Mouse (Mus musculus) embryonic fibroblast, embryonic 13.5 days (primary cell): ENCODE results near the gene Esyt2. TPM values are rescaled to one million over a fixed set of nuclear protein-coding genes. Genes with fewer than 3 reads are reported as not detected.

Experiments used
- H3K27ac ChIP-seq: 2 replicates; pipeline ENCODE4 v1.5.1; 2012; ENCODE audit warnings: low read length, control low read depth, inconsistent platforms; ENCODE audit not compliant: insufficient read depth
- H3K4me1 ChIP-seq: 2 replicates; pipeline ENCODE4 v1.6.1; 2011; ENCODE audit warnings: low read length; ENCODE audit not compliant: control insufficient read depth, insufficient read depth
- H3K4me3 ChIP-seq: 2 replicates; pipeline ENCODE4 v1.5.1; 2011; ENCODE audit warnings: mild to moderate bottlenecking, control low read depth, low read length; ENCODE audit not compliant: insufficient read depth
- CTCF ChIP-seq: IDR thresholded peaks from 2 replicates; pipeline ENCODE4 v1.5.1; 2011; ENCODE audit warnings: mild to moderate bottlenecking, control low read depth, low read length, moderate library complexity, borderline replicate concordance; ENCODE audit not compliant: insufficient read depth
- POLR2A ChIP-seq: IDR thresholded peaks from 2 replicates; pipeline ENCODE4 v1.6.1; 2011; ENCODE audit warnings: low read depth, mild to moderate bottlenecking, control low read depth, low read length, moderate library complexity
- polyA plus RNA-seq: library from polyadenylated mRNA; stranded (reverse); fragments of >200 nt; gene quantifications from 2 replicates; pipeline ENCODE4 v1.2.4, GENCODE M21; 2011; ENCODE audit warnings: low read depth; ENCODE audit not compliant: missing spikeins, insufficient read length

Esyt2 gene
- polyA plus RNA-seq, 1 experiment, result 221 TPM

DNA sequence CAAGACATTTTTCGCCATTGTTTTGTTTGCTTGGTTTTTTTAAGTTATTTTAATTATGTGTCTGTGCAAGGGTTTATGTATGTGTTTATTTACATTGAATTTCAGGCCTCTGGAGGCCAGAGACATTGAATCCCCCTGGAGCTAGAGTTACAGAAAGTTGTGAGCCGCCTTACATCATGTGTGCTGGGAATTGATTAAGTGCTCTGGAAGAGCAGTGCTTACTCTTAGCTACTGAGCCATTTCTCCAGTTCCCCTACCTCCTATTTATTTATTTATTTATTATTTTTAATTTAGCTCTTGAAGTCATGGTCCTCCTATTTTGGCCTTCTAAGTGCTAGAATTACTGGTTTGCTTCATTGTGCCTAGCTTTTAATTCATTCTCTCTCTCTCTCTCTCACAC, 140.7 kb downstream of the Esyt2 start:
- H3K4me3 ChIP-seq, result no peak overlapping the region
- no peak for TF ChIP-seq CTCF
- H3K27ac ChIP-seq, result no peak overlapping the region
- no peaks in the 10 kb centered on the region for H3K4me1 ChIP-seq

DNA sequence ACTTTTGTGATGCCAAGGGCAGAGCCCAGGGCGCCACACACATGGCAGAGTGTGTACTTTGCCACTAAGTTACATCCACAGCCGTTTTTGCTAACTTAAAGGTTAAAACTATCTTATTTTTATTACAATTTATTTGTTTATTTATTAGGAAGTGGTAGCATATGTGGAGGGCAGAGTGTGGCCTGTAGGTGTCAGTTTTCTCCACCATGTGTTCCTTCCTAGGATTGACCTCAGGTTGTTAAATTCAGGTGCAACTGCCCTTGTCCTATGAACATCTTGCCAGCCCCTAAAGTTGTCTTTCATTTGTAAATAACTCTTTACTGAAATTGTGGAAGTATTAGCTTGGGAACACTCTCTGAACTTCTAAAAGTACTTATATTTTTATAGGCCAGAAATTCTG, 144.4 kb downstream of the Esyt2 start:
- Histone ChIP-seq H3K27ac (no peak overlapping the region), H3K4me1 (no peaks in the 10 kb centered on the region), H3K4me3 (no peak overlapping the region)
- no peak for TF ChIP-seq CTCF
- TF ChIP-seq POLR2A, result no peak

DNA sequence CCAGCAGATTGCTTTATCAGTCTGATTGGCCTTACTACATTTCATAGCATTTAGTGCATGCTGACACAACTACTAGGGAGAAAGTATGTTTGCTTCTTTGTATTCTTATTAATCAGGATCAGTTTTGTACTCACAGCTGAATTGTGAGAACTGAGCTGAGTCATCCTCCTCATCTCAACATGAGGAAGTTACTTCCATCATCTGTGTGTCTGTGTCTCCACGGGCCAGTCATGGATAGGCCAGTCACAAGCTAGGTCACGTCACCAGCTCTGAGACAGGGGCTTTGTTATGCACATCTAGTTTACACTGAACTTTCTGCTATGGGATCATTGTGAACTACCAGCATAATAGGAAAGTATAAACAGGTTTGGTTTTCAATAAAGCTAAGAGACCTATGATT, 152.7 kb downstream of the Esyt2 start:
- H3K4me1 ChIP-seq, result no peaks in the 10 kb centered on the region
- no peak for TF ChIP-seq POLR2A
- no peak for TF ChIP-seq CTCF
- H3K4me3 ChIP-seq, result no peak overlapping the region
- no peak overlapping the region for H3K27ac ChIP-seq

DNA sequence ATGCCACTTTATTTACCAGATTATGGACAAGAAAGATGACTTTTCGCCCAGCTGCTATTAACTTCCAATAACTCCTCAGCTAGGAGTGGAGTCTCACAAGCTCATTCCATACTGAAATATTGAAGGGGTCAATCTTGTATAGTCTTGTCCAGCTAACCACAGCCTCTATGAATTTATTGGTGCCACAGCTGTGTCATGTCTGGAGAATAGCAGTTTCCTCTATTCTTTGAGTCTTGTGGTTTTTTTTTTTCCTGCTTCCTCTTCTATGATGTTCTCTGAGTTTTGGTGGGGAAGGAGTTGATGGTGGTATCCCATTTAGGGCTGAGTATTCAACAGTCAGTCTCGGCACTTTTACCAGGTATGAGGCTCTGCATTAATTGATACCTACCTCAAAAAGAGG, 154.2 kb downstream of the Esyt2 start:
- Histone ChIP-seq H3K4me1 (no peaks in the 10 kb centered on the region), H3K4me3 (no peak overlapping the region)

DNA sequence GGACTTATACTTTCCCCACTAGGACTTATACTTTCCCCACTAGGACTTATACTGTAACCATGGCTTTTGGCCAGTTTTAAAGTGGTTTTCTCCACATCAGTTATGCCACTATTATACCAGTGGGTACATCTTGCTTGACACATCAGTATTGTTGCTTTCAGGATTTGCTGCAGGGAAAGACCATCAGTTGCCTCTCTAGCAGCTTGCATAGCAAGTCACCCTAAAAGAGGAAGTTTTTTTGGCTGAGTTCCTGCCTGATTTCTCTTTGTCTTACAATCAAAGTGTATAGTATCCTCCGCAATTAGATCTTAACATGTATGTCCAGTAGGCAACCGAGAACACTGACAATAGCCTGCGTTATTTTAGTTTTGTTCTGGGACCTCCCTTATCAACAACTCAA, 155.1 kb downstream of the Esyt2 start:
- H3K27ac ChIP-seq, result no peak overlapping the region
- no peaks in the 10 kb centered on the region for H3K4me1 ChIP-seq
- no peak for TF ChIP-seq CTCF
- TF ChIP-seq POLR2A, result no peak
- H3K4me3 ChIP-seq, result no peak overlapping the region

More for the DNA sequence above, 154.2 kb downstream of the Esyt2 start:
- no peak for TF ChIP-seq POLR2A
- no peak for TF ChIP-seq CTCF
- H3K27ac ChIP-seq, result no peak overlapping the region

DNA sequence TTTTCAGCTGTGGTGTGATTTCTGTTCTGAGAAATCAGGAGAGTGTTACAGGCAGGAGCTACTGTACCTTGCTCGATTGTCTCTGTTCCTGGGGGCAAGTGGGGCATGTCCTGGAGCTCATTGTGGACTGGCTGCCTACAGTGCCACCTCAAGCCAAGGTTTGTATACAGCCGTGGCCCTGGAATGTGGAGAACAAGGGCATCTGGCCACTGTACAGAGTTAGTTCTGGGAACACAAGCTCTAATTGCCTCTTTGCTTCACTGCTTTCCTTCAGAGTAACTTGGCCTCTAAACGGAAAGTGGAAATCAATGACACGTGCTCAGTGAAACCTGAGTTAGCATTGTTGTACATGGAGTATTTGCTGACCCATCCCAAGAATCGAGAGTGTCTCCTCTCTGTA, 157.6 kb downstream of the Esyt2 start:
- H3K27ac ChIP-seq, result no peak overlapping the region
- H3K4me3 ChIP-seq, result no peak overlapping the region
- H3K4me1 ChIP-seq, result no peaks in the 10 kb centered on the region
- TF ChIP-seq CTCF (no peak), POLR2A (no peak)

Other genes with a start within 250 kb of the Esyt2 start
- gene Zfp386, start 233.5 kb upstream of the Esyt2 start, polyA plus RNA-seq, result 30.1 and 39.4 TPM in 2 replicates
- gene Vipr2, start 203.5 kb upstream of the Esyt2 start, polyA plus RNA-seq, result 0.43 and 0.51 TPM in 2 replicates
- gene Wdr60, start 18.2 kb upstream of the Esyt2 start, polyA plus RNA-seq, result 12.0 and 13.9 TPM in 2 replicates
- not detected in 2 replicates for gene Gm11027, start 5.8 kb upstream of the Esyt2 start, polyA plus RNA-seq
- gene Ncapg2, start 124.2 kb downstream of the Esyt2 start, polyA plus RNA-seq, result 38.9 and 54.9 TPM in 2 replicates
- 0.26 TPM in 1 of 2 replicates, not detected in the other for gene Ptprn2, start 204.5 kb downstream of the Esyt2 start, polyA plus RNA-seq